Mouse (Mus musculus): ENCODE results near the gene Rbm14.
"Not testable (repeated sequence)": the region's sequence is repeated elsewhere in the genome, so short reads cannot be mapped to it uniquely, and the experiment has no call there.

GRCm38 (mm10) chr19:4812334-4812949, 1.0 kb upstream of the Rbm14 start:
- TF ChIP-seq CTCF, EP300 (IDR thresholded peaks at IDR 0.05; ENCODE audit: low read depth): not testable (repeated sequence)

Measured in heart, postnatal 0 days (tissue).